Mouse (Mus musculus) forebrain, embryonic 11.5 days (tissue): ENCODE results near the gene Itpr2. TPM values are rescaled to one million over a fixed set of nuclear protein-coding genes. Genes with fewer than 3 reads are reported as not detected.

Source experiments
- ATAC-seq: fragments of 200-750 bp; cut with Nextera tagmentation; replicated peaks from 2 replicates; pipeline ENCODE4 v1.8.0; 2017; ENCODE audit warnings: moderate TSS enrichment; ENCODE audit not compliant: low FRiP score
- DNase-seq: peaks from one replicate; pipeline ENCODE4 v3.0.0-alpha.2; 2017; ENCODE audit warnings: low spot score
- H3K27ac ChIP-seq: fragments of 300-500 bp; sonication (generic); 2 replicates; pipeline ENCODE4 v1.5.1; 2014; ENCODE audit warnings: low read depth, low read length
- H3K27me3 ChIP-seq: fragments of 300-500 bp; sonication (generic); 2 replicates; pipeline ENCODE4 v1.6.1; 2014; ENCODE audit warnings: mild to moderate bottlenecking, low read length, mixed read lengths; ENCODE audit not compliant: control insufficient read depth, insufficient read depth
- H3K36me3 ChIP-seq: fragments of 300-500 bp; sonication (generic); 2 replicates; pipeline ENCODE4 v1.6.1; 2014; ENCODE audit warnings: mild to moderate bottlenecking, low read length, moderate library complexity, mixed read lengths; ENCODE audit not compliant: control insufficient read depth, insufficient read depth
- H3K4me1 ChIP-seq: fragments of 300-500 bp; sonication (generic); replicated peaks from 2 replicates; pipeline ENCODE4 v1.6.1; 2014; ENCODE audit warnings: low read length, mixed read lengths; ENCODE audit not compliant: control insufficient read depth, insufficient read depth
- H3K4me2 ChIP-seq: fragments of 300-500 bp; sonication (generic); 2 replicates; pipeline ENCODE4 v1.6.1; 2014; ENCODE audit warnings: low read depth, mild to moderate bottlenecking, low read length, moderate library complexity, mixed read lengths; ENCODE audit not compliant: severe bottlenecking
- H3K4me3 ChIP-seq: fragments of 300-500 bp; sonication (generic); 2 replicates; pipeline ENCODE4 v1.5.1; 2014; ENCODE audit warnings: low read depth, low read length
- H3K9ac ChIP-seq: fragments of 300-500 bp; sonication (generic); 2 replicates; pipeline ENCODE4 v1.6.1; 2014; ENCODE audit warnings: low read length
- H3K9me3 ChIP-seq: fragments of 300-500 bp; sonication (generic); 2 replicates; pipeline ENCODE4 v1.6.1; 2016; ENCODE audit warnings: low read length, mixed read lengths; ENCODE audit not compliant: control insufficient read depth
- WGBS: fragments of 180-500 bp; shearing (Covaris S2); extraction: QIAGEN DNeasy Blood & Tissue Kit; methylation state at CpG from one replicate; pipeline ENCODE4 v1.1.7; 2014; 5-methylcytosine and 5-hydroxymethylcytosine counted together
- polyA plus RNA-seq: library from polyadenylated mRNA; unstranded; fragments of >200 nt; fragmentation: Nextera tagmentation; extraction: Ambion mirVana; gene quantifications from 2 replicates; pipeline ENCODE4 v1.2.1, GENCODE M21; 2014

The Itpr2 gene
- polyA plus RNA-seq, 1 experiment from 2014 or later, result 5.3 TPM

DNA sequence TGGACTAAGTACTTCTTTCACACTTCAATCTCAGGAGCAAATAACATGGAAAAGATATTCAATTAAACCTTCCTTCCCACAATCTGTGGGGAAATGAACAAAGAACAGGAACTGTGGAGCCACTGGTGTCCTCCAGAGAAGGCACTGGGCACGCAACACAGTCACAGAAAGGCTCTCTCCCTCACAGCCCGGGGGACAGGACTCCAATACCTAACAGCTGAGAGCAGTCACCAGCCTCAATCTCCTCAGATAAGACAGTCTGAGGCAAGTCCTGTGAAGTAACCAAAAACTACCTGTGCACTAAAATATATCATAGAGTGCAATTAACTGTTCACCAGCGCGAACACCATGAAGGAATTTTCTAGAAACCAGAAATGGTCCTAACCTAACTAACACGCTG, 1.3 kb downstream of the Itpr2 start:
- peaks cover 8% of the 10 kb centered on the region for H3K27me3 ChIP-seq

GRCm38 (mm10) chr6:146500206-146500605, 1.8 kb downstream of the Itpr2 start:
- ATAC-seq (no peak), DNase-seq (no peak)
- no peak overlapping the region for H3K9ac ChIP-seq
- no peak overlapping the region for H3K4me3 ChIP-seq
- H3K36me3 ChIP-seq, result no peaks in the 10 kb centered on the region
- no peaks in the 10 kb centered on the region for H3K9me3 ChIP-seq
- 0 out of 2 replicates have a peak, but pooled peaks cover 2% of the 10 kb centered on the region for H3K4me1 ChIP-seq
- H3K27me3 ChIP-seq, result peaks cover 8% of the 10 kb centered on the region
- H3K27ac ChIP-seq, result no peak overlapping the region
- H3K4me2 ChIP-seq, result no peak overlapping the region
- WGBS, result 72% methylated on average over 6 of the region's 6 CpGs

More for the DNA sequence above, 1.3 kb downstream of the Itpr2 start:
- Histone ChIP-seq H3K9me3 (no peaks in the 10 kb centered on the region), H3K36me3 (no peaks in the 10 kb centered on the region), H3K4me1 (0 out of 2 replicates have a peak, but pooled peaks cover 2% of the 10 kb centered on the region), H3K4me2 (no peak overlapping the region), H3K27ac (no peak overlapping the region), H3K4me3 (no peak overlapping the region), H3K9ac (no peak overlapping the region)
- WGBS, result 74% methylated on average over 5 of the region's 5 CpGs
- ATAC-seq (no peak), DNase-seq (no peak)

GRCm38 (mm10) chr6:146499566-146499965, 2.5 kb downstream of the Itpr2 start:
- 68% methylated on average over 4 of the region's 4 CpGs for WGBS
- peaks cover 8% of the 10 kb centered on the region for H3K27me3 ChIP-seq

GRCm38 (mm10) chr6:146498416-146498815, 3.6 kb downstream of the Itpr2 start:
- ATAC-seq (no peak), DNase-seq (no peak)
- peaks cover 6% of the 10 kb centered on the region for H3K27me3 ChIP-seq
- no peak overlapping the region for H3K4me3 ChIP-seq
- no peaks in the 10 kb centered on the region for H3K36me3 ChIP-seq
- H3K9ac ChIP-seq, result no peak overlapping the region
- 82% methylated on average over 3 of the region's 3 CpGs for WGBS
- no peak overlapping the region for H3K4me2 ChIP-seq
- H3K9me3 ChIP-seq, result no peaks in the 10 kb centered on the region
- H3K4me1 ChIP-seq, result 0 out of 2 replicates have a peak, but pooled peaks cover 2% of the 10 kb centered on the region
- no peak overlapping the region for H3K27ac ChIP-seq

More at GRCm38 (mm10) chr6:146499566-146499965, 2.5 kb downstream of the Itpr2 start:
- Histone ChIP-seq H3K4me1 (0 out of 2 replicates have a peak, but pooled peaks cover 2% of the 10 kb centered on the region), H3K4me3 (no peak overlapping the region), H3K4me2 (no peak overlapping the region), H3K36me3 (no peaks in the 10 kb centered on the region), H3K9me3 (no peaks in the 10 kb centered on the region), H3K9ac (no peak overlapping the region), H3K27ac (no peak overlapping the region)
- ATAC-seq, result no peak
- no peak for DNase-seq

DNA sequence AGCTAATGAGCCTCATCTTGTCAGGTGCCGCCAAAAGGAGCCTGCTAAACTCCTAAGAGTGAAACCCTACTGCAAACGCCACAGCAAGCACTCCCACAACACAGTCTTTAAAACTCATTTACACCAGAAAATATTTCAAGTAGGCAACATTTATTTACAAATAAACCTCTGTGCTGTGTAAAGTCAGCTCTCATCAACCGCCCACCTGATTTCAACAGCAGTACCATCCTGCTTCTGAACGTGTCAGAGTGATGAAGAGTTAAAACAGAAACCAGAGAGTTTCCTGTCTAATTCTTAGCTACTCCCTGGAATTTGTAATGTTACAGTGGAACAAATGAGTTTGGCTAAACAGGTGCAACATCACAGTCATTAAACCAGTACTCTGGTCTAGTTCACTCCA, 4.2 kb downstream of the Itpr2 start:
- Histone ChIP-seq H3K9me3 (no peaks in the 10 kb centered on the region), H3K9ac (no peak overlapping the region), H3K27me3 (peaks cover 3% of the 10 kb centered on the region), H3K27ac (no peak overlapping the region), H3K4me2 (no peak overlapping the region), H3K4me1 (0 out of 2 replicates have a peak, but pooled peaks cover 2% of the 10 kb centered on the region), H3K4me3 (no peak overlapping the region), H3K36me3 (no peaks in the 10 kb centered on the region)
- 78% methylated on average over 4 of the region's 4 CpGs for WGBS
- ATAC-seq, result no peak
- no peak for DNase-seq

DNA sequence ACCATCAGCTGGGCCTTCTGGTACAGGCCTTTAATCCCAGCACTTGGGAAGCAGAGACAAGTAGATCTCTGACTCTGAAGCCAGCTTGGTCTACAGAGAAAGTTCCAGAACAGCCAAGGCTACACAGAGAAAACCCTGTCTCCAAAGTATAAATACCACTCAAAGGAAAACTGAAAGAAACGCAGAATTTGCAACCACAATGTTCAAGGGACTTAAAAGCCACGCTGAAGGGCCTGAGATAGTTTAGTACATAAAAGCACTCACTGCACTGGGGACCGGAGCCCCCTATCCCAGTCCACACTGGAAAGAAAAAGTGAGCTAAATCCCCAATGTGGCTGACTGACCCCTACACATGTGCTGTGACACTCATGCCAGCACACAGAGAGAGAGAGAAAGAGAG, 4.6 kb downstream of the Itpr2 start:
- Histone ChIP-seq H3K4me1 (0 out of 2 replicates have a peak, but pooled peaks cover under 1% of the 10 kb centered on the region), H3K4me3 (no peak overlapping the region), H3K36me3 (no peaks in the 10 kb centered on the region), H3K27ac (no peak overlapping the region), H3K9me3 (no peaks in the 10 kb centered on the region), H3K4me2 (no peak overlapping the region), H3K9ac (no peak overlapping the region), H3K27me3 (peaks cover 2% of the 10 kb centered on the region)
- WGBS, result 80% methylated on average over 3 of the region's 3 CpGs
- ATAC-seq (no peak), DNase-seq (no peak)

- H3K4me1 ChIP-seq, result no peaks in the 10 kb centered on the region
- ATAC-seq (no peak), DNase-seq (no peak)
- H3K9me3 ChIP-seq, result no peaks in the 10 kb centered on the region
- H3K27me3 ChIP-seq, result no peaks in the 10 kb centered on the region
- H3K4me3 ChIP-seq, result no peak overlapping the region
- H3K36me3 ChIP-seq, result no peaks in the 10 kb centered on the region
- H3K4me2 ChIP-seq, result no peak overlapping the region
- no peak overlapping the region for H3K9ac ChIP-seq
- WGBS, result 92% methylated on average over 2 of the region's 2 CpGs
- no peak overlapping the region for H3K27ac ChIP-seq
Observed at GRCm38 (mm10) chr6:146491680-146492079, 10.3 kb downstream of the Itpr2 start.

DNA sequence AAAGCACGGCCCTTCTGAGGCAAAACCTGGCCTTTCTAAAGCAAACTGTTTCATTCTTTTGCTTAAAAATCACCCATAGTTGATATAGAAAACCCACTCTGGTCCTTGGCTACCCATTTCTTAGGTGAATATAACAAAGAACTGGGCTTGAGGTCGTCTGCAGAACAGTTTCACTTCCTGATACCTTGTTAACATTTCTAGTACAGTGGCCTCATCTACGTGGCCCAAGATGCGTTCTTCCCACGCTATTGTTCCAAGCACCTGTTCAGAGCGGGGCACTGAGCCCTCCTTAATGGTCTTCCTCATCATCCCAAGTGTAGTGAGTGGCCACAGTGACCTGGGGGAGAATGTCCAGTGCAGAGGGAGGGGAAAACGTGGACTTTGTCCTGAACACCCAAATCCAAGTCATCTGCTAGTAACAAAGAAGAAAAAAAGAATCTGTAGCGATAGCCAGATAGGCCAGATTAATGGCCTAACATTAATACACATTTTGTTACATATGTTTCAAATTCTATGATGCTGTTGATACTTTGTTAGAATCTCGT, 11.5 kb downstream of the Itpr2 start:
- 85% methylated on average over 9 of the region's 9 CpGs for WGBS

DNA sequence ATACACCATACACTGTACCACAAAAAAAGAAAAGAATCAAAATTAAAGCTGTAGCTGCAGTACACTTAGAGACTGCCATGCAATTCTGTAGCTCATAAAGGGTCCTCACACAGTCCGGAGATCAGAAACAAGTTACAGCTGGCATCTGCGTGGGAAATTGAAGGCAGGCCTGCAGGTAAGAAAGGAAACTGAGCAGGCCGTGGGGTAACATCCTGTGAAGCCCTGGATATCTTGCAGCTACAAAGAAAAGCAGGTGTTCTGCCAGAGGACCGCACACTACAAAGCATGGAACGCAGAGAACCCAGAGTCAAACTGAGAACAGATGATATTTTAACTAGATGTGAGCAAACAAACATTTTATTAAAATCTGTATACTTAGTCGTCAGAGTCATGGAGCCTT, 12.2 kb downstream of the Itpr2 start:
- H3K4me3 ChIP-seq, result no peak overlapping the region

More for the DNA sequence above, 11.5 kb downstream of the Itpr2 start:
- DNase-seq, result no peak
- H3K4me2 ChIP-seq, result no peak overlapping the region
- ATAC-seq, result no peak
- no peaks in the 10 kb centered on the region for H3K36me3 ChIP-seq
- no peaks in the 10 kb centered on the region for H3K27me3 ChIP-seq
- no peak overlapping the region for H3K4me3 ChIP-seq
- no peaks in the 10 kb centered on the region for H3K9me3 ChIP-seq
- no peaks in the 10 kb centered on the region for H3K4me1 ChIP-seq
- no peak overlapping the region for H3K27ac ChIP-seq
- no peak overlapping the region for H3K9ac ChIP-seq

More for the DNA sequence above, 12.2 kb downstream of the Itpr2 start:
- Histone ChIP-seq H3K9me3 (no peaks in the 10 kb centered on the region), H3K36me3 (no peaks in the 10 kb centered on the region), H3K4me1 (no peaks in the 10 kb centered on the region), H3K27ac (no peak overlapping the region), H3K27me3 (no peaks in the 10 kb centered on the region), H3K9ac (no peak overlapping the region), H3K4me2 (no peak overlapping the region)
- no peak for DNase-seq
- WGBS, result 80% methylated on average over 6 of the region's 6 CpGs
- no peak for ATAC-seq
